Comparison of ENCODE assay signal across 21 mouse cellular contexts in the genomic region with DNA sequence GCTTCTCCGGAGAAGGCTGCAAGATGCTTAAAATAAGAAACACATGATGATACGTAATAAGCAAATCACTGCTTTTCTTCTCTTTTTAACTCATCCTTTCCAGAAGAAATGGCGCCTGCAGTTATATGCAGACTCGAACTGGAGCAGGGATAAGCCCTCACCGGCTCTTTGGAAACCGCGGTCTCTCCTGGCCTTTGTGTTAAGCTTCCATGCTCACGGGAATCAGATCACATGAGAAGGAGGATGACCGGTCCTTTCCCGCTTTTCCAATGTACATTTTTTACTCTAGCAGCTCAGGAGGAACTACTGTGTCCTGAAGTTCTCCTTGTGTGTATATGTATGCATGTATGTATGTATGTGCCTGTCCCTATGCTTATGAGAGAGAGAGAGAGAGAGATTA. TPM values are rescaled to one million over a fixed set of nuclear protein-coding genes. Genes with fewer than 3 reads are reported as not detected.
DNase-seq lines count a peak whose midpoint lies in the region; ATAC-seq and TF ChIP-seq lines count a peak whose summit lies in the region.
"Had no signal": no experiment of that assay in that cellular context is flagged by ENCODE, and none has a peak within 500 bp of the region (broad histone marks: within the 10 kb centered on the region; RNA-seq: fewer than 3 reads in every experiment).

No protein-coding gene starts in this region.

- TF ChIP-seq POLR2A in embryonic fibroblast, embryonic 13.5 days (IDR thresholded peaks at IDR 0.05; ENCODE audit: low read depth, low read length): no peak

- WGBS in liver, postnatal 0 days (ENCODE audit: insufficient replicate concordance): 92% methylated on average over 10 of the region's 10 CpGs

- peak overlapping the region; percentile 54 for H3K27ac ChIP-seq in embryonic fibroblast, embryonic 13.5 days (ENCODE audit: insufficient read depth, low read length)
- H3K27ac ChIP-seq in liver, postnatal 0 days (ENCODE audit: low read depth): no peak overlapping the region
- H3K27ac ChIP-seq: forebrain, embryonic 12.5 days; heart, embryonic 15.5 days; kidney, embryonic 15.5 days; midbrain, embryonic 13.5 days had no signal

- no peaks in the 10 kb centered on the region for H3K9me3 ChIP-seq in liver, postnatal 0 days (ENCODE audit: low read length)
- H3K9me3 ChIP-seq: forebrain, embryonic 12.5 days; heart, embryonic 15.5 days; kidney, embryonic 15.5 days; midbrain, embryonic 13.5 days had no signal

- H3K4me3 ChIP-seq in embryonic fibroblast, embryonic 13.5 days (ENCODE audit: insufficient read depth, low read length): no peak overlapping the region
- no peak overlapping the region for H3K4me3 ChIP-seq in liver, postnatal 0 days (ENCODE audit: low read depth, low read length)
- H3K4me3 ChIP-seq: erythroblast, embryonic 14.5 days; forebrain, embryonic 12.5 days; heart, embryonic 15.5 days; kidney, embryonic 15.5 days; midbrain, embryonic 13.5 days had no signal

- no peak overlapping the region for H3K9ac ChIP-seq in liver, postnatal 0 days (replicated peaks)
- H3K9ac ChIP-seq: forebrain, embryonic 12.5 days; heart, embryonic 15.5 days; kidney, embryonic 15.5 days; liver, embryonic 14.5 days; midbrain, embryonic 13.5 days had no signal

- no peaks in the 10 kb centered on the region for H3K27me3 ChIP-seq in liver, postnatal 0 days (ENCODE audit: insufficient read depth, low read length)
- H3K27me3 ChIP-seq: forebrain, embryonic 12.5 days; heart, embryonic 15.5 days; kidney, embryonic 15.5 days had no signal

- intact Hi-C loops in heart, postnatal 14 days (cut with DNase I): loop anchor here (5.0 kb wide), 1 partner anchor 40 kb away; no protein-coding TSS in a partner anchor

- peaks cover 9% of the 10 kb centered on the region for H3K36me3 ChIP-seq in liver, postnatal 0 days (replicated peaks; ENCODE audit: insufficient read depth, low read length)
- H3K36me3 ChIP-seq: forebrain, embryonic 12.5 days; heart, embryonic 15.5 days; midbrain, embryonic 13.5 days had no signal

- H3K4me1 ChIP-seq in embryonic fibroblast, embryonic 13.5 days (ENCODE audit: control insufficient read depth, insufficient read depth, low read length): peaks cover 3% of the 10 kb centered on the region
- peaks cover 57% of the 10 kb centered on the region for H3K4me1 ChIP-seq in liver, postnatal 0 days (ENCODE audit: insufficient read depth)

- no peak for ATAC-seq in liver, postnatal 0 days
- ATAC-seq in inflammation-experienced regulatory T-cells, adult 6 months: no peak
- ATAC-seq: hindbrain, embryonic 16.5 days; midbrain, embryonic 13.5 days had no signal

- DNase-seq in heart, adult 11 months: peak; percentile 81
- DNase-seq in heart, postnatal 14 days: no peak
- DNase-seq in right cerebral cortex, postnatal 10 days (ENCODE audit: low spot score in 2 of 2): peak; percentile 26 to 27
- DNase-seq in right cerebral cortex, postnatal 14 days: no peak
- peak; percentile 8 for DNase-seq in liver, postnatal 0 days
- no peak for DNase-seq in lung, adult 18-20 months
- DNase-seq: adrenal gland, postnatal 25 days; cerebellum, adult 9-10 months; heart, postnatal 4 days; kidney, adult 11 months; kidney, postnatal 36 days; right cerebral cortex, postnatal 25 days had no signal

- 0 out of 2 replicates have a peak overlapping the region, but pooled peaks have one; percentile 1 for H3K4me2 ChIP-seq in liver, postnatal 0 days (ENCODE audit: low read depth, low read length)
- H3K4me2 ChIP-seq: forebrain, embryonic 12.5 days; heart, embryonic 15.5 days; kidney, embryonic 15.5 days; midbrain, embryonic 13.5 days had no signal

- no peak for TF ChIP-seq EP300 in liver, postnatal 0 days (IDR thresholded peaks at IDR 0.05; ENCODE audit: low read depth)

- no peak for TF ChIP-seq CTCF in embryonic fibroblast, embryonic 13.5 days (IDR thresholded peaks at IDR 0.05; ENCODE audit: borderline replicate concordance, insufficient read depth, low read length)
- no peak for TF ChIP-seq CTCF in liver, postnatal 0 days (IDR thresholded peaks at IDR 0.05; ENCODE audit: low read depth)

RNA-seq across cellular contexts. Expression of gene Tbc1d2b, which starts 3.7 kb away (rescaled TPM):
- total RNA-seq in heart, postnatal 14 days (2021): 10 to 100 TPM; 14.6 to 16.7 TPM
- 42.4 and 45.5 TPM in 2 replicates for polyA plus RNA-seq in embryonic fibroblast, embryonic 13.5 days (2011; ENCODE audit: insufficient read length, low read depth, missing spikeins)
- polyA plus RNA-seq in liver, postnatal 0 days (2015; fragmentation: Nextera tagmentation; extraction: Ambion mirVana): 5.1 and 6.2 TPM in 2 replicates
- 10 to 100 TPM; 10.6 to 14.0 (median 10.8) TPM for polyA plus RNA-seq in inflammation-experienced regulatory T-cells, adult 6 months (2017; shearing (Covaris generic))

Comparison
In these comparisons a context has a peak if more than half of its experiments do, and no peak if none do; other contexts are left out.
1. DNase-seq: peak in heart, adult 11 months (single experiment), right cerebral cortex, postnatal 10 days (2 of 2) and liver, postnatal 0 days (single experiment); none in heart, postnatal 14 days (0 of 2), right cerebral cortex, postnatal 14 days (single experiment) and lung, adult 18-20 months (0 of 2).